Mouse (Mus musculus) heart, postnatal 0 days (tissue): Measurements from ENCODE around the gene Os9.

ENCODE experiments used
- CTCF ChIP-seq: IDR thresholded peaks from 2 replicates; pipeline ENCODE4 v1.5.1; 2016; ENCODE audit warnings: antibody characterized with exemption, control low read depth, low read depth
- EP300 ChIP-seq: IDR thresholded peaks from 2 replicates; pipeline ENCODE4 v1.6.1; 2016; ENCODE audit warnings: antibody characterized with exemption, low read depth

DNA sequence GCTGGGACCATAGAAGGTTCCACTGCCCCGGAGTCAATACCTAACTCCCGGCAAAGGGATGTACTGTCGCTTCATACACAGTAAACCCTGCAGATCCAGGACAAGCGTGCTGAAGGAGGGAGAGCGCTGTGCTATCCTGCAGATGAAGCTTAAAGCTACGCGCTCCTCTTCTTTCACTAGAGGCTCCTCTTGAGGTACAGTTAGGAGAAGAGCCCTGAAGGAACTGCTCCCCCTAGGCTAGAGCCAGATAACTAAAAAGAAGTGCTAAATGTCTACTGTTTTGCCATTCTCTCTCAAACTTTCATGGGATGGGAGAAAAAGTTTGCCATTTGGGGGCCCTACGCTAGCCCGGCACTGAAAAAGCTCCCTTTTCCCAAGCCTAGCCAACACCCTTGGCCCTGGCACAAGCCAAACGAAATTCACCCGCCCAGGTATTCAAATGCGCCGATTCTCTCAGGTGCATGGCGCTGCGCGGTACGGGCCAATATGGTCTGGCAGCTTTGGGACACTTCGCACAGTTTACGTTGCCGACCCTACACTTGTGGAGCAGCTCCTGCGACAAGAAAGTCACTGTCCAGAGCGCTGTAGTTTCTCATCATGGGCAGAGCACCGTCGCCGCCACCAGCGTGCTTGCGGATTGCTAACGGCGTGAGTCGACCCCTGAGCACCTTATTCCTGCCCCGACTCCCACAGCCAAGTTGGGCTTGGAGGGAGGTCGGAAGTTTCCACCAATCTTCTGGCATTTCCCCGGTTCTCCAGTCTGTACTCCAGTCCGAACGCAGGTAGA, 72.1 kb downstream of the Os9 start:
- TF ChIP-seq CTCF (no peak), EP300 (no peak)
